Mouse (Mus musculus) heart, adult 2 months (tissue): ENCODE results near the gene Lbx2.

Source experiments
- EP300 ChIP-seq: fragments of 200-500 bp; IDR thresholded peaks from 2 replicates; pipeline ENCODE4 v1.6.1; 2011; ENCODE audit warnings: low read depth, low read length, control low read depth; ENCODE audit not compliant: insufficient read depth
- POLR2A ChIP-seq: fragments of 200-500 bp; IDR thresholded peaks from 2 replicates; pipeline ENCODE4 v1.6.1; 2011; ENCODE audit warnings: mild to moderate bottlenecking, low read depth, low read length, control low read depth; ENCODE audit not compliant: insufficient read depth

DNA sequence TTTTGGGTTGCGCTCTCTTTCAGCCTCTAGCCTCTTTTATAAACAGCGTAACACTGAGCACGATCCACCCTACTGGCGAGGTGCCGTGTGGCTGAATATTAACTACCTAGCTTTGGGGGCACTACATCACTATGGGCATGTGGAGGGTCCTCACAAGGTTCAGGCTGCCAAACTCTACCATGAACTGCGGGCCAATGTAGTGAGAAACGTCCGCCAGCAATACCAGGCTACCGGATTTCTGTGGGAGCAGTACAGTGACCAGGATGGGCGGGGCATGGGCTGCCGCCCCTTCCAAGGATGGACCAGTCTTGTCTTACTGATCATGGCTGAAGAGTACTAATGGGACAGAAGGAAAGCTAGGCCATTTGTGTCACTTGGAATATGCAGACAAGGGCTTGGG, 32.2 kb downstream of the Lbx2 start:
- TF ChIP-seq POLR2A (0 out of 2 replicates have a peak, but pooled peaks have one; percentile 15), EP300 (no peak)
